Mouse (Mus musculus) midbrain, postnatal 0 days (tissue): ENCODE data around the gene Ergic3. TPM values are rescaled to one million over a fixed set of nuclear protein-coding genes. Genes with fewer than 3 reads are reported as not detected.
A peak's percentile ranks its signal among the peaks of the same experiment; 100 is the strongest.

ENCODE experiments used
- ATAC-seq: fragments of 200-750 bp; cut with Nextera tagmentation; 2 replicates; pipeline ENCODE4 v1.8.0; 2017; ENCODE audit warnings: moderate number of reproducible peaks, mild to moderate bottlenecking, moderate TSS enrichment, moderate library complexity; ENCODE audit not compliant: low FRiP score
- DNase-seq: peaks from one replicate; pipeline ENCODE4 v3.0.0-alpha.2; 2015; ENCODE audit warnings: low spot score
- H3K27ac ChIP-seq: fragments of 300-500 bp; sonication (generic); 2 replicates; pipeline ENCODE4 v1.5.1; 2014; ENCODE audit warnings: low read depth, mild to moderate bottlenecking, low read length, mixed read lengths
- H3K27me3 ChIP-seq: fragments of 300-500 bp; sonication (generic); 2 replicates; pipeline ENCODE4 v1.6.1; 2014; ENCODE audit warnings: low read length, control low read depth, mixed read lengths; ENCODE audit not compliant: insufficient read depth
- H3K36me3 ChIP-seq: fragments of 300-500 bp; sonication (generic); 2 replicates; pipeline ENCODE4 v1.6.1; 2014; ENCODE audit warnings: low read length, control low read depth, mixed read lengths; ENCODE audit not compliant: insufficient read depth
- H3K4me1 ChIP-seq: fragments of 300-500 bp; sonication (generic); 2 replicates; pipeline ENCODE4 v1.6.1; 2014; ENCODE audit warnings: mild to moderate bottlenecking, control low read depth, antibody characterized with exemption, low read length, mixed read lengths; ENCODE audit not compliant: insufficient read depth
- H3K4me2 ChIP-seq: fragments of 300-500 bp; sonication (generic); 2 replicates; pipeline ENCODE4 v1.6.1; 2014; ENCODE audit warnings: low read depth, mild to moderate bottlenecking, low read length, mixed read lengths; ENCODE audit not compliant: poor library complexity, severe bottlenecking
- H3K4me3 ChIP-seq: fragments of 300-500 bp; sonication (generic); 2 replicates; pipeline ENCODE4 v1.5.1; 2014; ENCODE audit warnings: low read depth, mild to moderate bottlenecking, low read length, moderate library complexity
- H3K9ac ChIP-seq: fragments of 300-500 bp; sonication (generic); replicated peaks from 2 replicates; pipeline ENCODE4 v1.6.1; 2014; ENCODE audit warnings: mild to moderate bottlenecking, low read length, moderate library complexity, mixed read lengths; ENCODE audit not compliant: poor library complexity, severe bottlenecking
- H3K9me3 ChIP-seq: fragments of 300-500 bp; sonication (generic); 2 replicates; pipeline ENCODE4 v1.6.1; 2016; ENCODE audit warnings: low read length, control low read depth
- CTCF ChIP-seq: IDR thresholded peaks from 2 replicates; pipeline ENCODE4 v1.5.1; 2016; ENCODE audit warnings: antibody characterized with exemption, mild to moderate bottlenecking
- WGBS: fragments of 180-500 bp; shearing (Covaris S2); extraction: QIAGEN DNeasy Blood & Tissue Kit; methylation state at CpG from one replicate; pipeline ENCODE4 v1.1.7; 2014; 5-methylcytosine and 5-hydroxymethylcytosine counted together
- polyA plus RNA-seq: library from polyadenylated mRNA; unstranded; fragments of >200 nt; fragmentation: Nextera tagmentation; extraction: Ambion mirVana; gene quantifications from 2 replicates; pipeline ENCODE4 v1.2.1, GENCODE M21; 2015
- total RNA-seq: library from RNA; depleted of rRNA; stranded (reverse); fragments of >200 nt; gene quantifications from 2 replicates; pipeline ENCODE4 v1.2.3, GENCODE M21; 2014

Ergic3 gene
- total and polyA plus RNA-seq, 2 experiments from 2014 or later = 284 to 467 TPM

- WGBS = 88% methylated on average over 5 of the region's 5 CpGs
- Histone ChIP-seq H3K4me1 (no peaks in the 10 kb centered on the region), H3K4me2 (no peak overlapping the region), H3K9ac (no peak overlapping the region), H3K36me3 (peaks cover 61% of the 10 kb centered on the region), H3K4me3 (no peak overlapping the region), H3K9me3 (no peaks in the 10 kb centered on the region), H3K27ac (no peak overlapping the region), H3K27me3 (no peaks in the 10 kb centered on the region)
- ATAC-seq = no peak
- no peak for DNase-seq
- TF ChIP-seq CTCF = no peak
Measured at GRCm38 (mm10) chr2:155979328-155979991, 28.4 kb upstream of the Ergic3 start.

GRCm38 (mm10) chr2:155985776-155986175 is 22.1 kb upstream of the Ergic3 start:
- no peak for TF ChIP-seq CTCF
- no peak overlapping the region for H3K4me3 ChIP-seq
- no peak for ATAC-seq
- DNase-seq = no peak
- H3K9ac ChIP-seq = no peak overlapping the region
- no peaks in the 10 kb centered on the region for H3K4me1 ChIP-seq
- WGBS = 91% methylated on average over 7 of the region's 7 CpGs
- no peaks in the 10 kb centered on the region for H3K9me3 ChIP-seq
- H3K4me2 ChIP-seq = no peak overlapping the region
- no peak overlapping the region for H3K27ac ChIP-seq
- no peaks in the 10 kb centered on the region for H3K27me3 ChIP-seq
- peaks cover 75% of the 10 kb centered on the region for H3K36me3 ChIP-seq

GRCm38 (mm10) chr2:155987131-155987530 is 20.7 kb upstream of the Ergic3 start:
- Histone ChIP-seq H3K9ac (no peak overlapping the region), H3K36me3 (peaks cover 82% of the 10 kb centered on the region), H3K27me3 (no peaks in the 10 kb centered on the region), H3K4me1 (no peaks in the 10 kb centered on the region), H3K9me3 (no peaks in the 10 kb centered on the region), H3K27ac (no peak overlapping the region), H3K4me3 (no peak overlapping the region), H3K4me2 (no peak overlapping the region)
- WGBS = over 99% methylated on average over 6 of the region's 6 CpGs
- ATAC-seq (no peak), DNase-seq (no peak)
- no peak for TF ChIP-seq CTCF

- no peaks in the 10 kb centered on the region for H3K4me1 ChIP-seq
- no peak for TF ChIP-seq CTCF
- H3K27ac ChIP-seq = no peak overlapping the region
- peaks cover 89% of the 10 kb centered on the region for H3K36me3 ChIP-seq
- no peak overlapping the region for H3K4me3 ChIP-seq
- H3K27me3 ChIP-seq = no peaks in the 10 kb centered on the region
- DNase-seq (no peak), ATAC-seq (no peak)
- no peak overlapping the region for H3K4me2 ChIP-seq
- no peak overlapping the region for H3K9ac ChIP-seq
- WGBS = 74% methylated on average over 4 of the region's 4 CpGs
- H3K9me3 ChIP-seq = no peaks in the 10 kb centered on the region
Measured at GRCm38 (mm10) chr2:155989085-155989484, 18.8 kb upstream of the Ergic3 start.

- no peak overlapping the region for H3K4me2 ChIP-seq
- WGBS = 92% methylated on average over 10 of the region's 10 CpGs
- ATAC-seq (no peak), DNase-seq (no peak)
- no peak for TF ChIP-seq CTCF
- H3K9ac ChIP-seq = 0 out of 2 replicates have a peak overlapping the region, but pooled peaks have one; percentile 29
- no peak overlapping the region for H3K27ac ChIP-seq
- peaks cover 89% of the 10 kb centered on the region for H3K36me3 ChIP-seq
- no peaks in the 10 kb centered on the region for H3K27me3 ChIP-seq
- no peaks in the 10 kb centered on the region for H3K4me1 ChIP-seq
- no peaks in the 10 kb centered on the region for H3K9me3 ChIP-seq
- H3K4me3 ChIP-seq = no peak overlapping the region
Measured at GRCm38 (mm10) chr2:155991151-155991550, 16.7 kb upstream of the Ergic3 start.

- H3K9me3 ChIP-seq = no peaks in the 10 kb centered on the region
- H3K4me3 ChIP-seq = no peak overlapping the region
- WGBS = 68% methylated on average over 14 of the region's 14 CpGs
- peaks cover 91% of the 10 kb centered on the region for H3K36me3 ChIP-seq
- H3K27me3 ChIP-seq = no peaks in the 10 kb centered on the region
- H3K4me1 ChIP-seq = no peaks in the 10 kb centered on the region
- peak; percentile 82 for DNase-seq
- no peak overlapping the region for H3K9ac ChIP-seq
- H3K27ac ChIP-seq = no peak overlapping the region
- no peak for TF ChIP-seq CTCF
- no peak overlapping the region for H3K4me2 ChIP-seq
- no peak for ATAC-seq
Measured at GRCm38 (mm10) chr2:155991863-155992321, 16.0 kb upstream of the Ergic3 start.
